Mouse (Mus musculus): ENCODE data around the gene Hmgb2. TPM values are rescaled to one million over a fixed set of nuclear protein-coding genes. Genes with fewer than 3 reads are reported as not detected.

The Hmgb2 gene
- polyA plus RNA-seq (2017; shearing (Covaris generic)) = 55.9 TPM

GRCm38 (mm10) chr8:57511316-57512118, at the start of gene Hmgb2:
TSS of gene Hmgb2 (plus strand) at chr8:57511907.

GRCm38 (mm10) chr8:57487441-57488155, 24.1 kb upstream of the Hmgb2 start, which contains the start of gene Sap30:
TSS of gene Sap30 (minus strand) at chr8:57487860.

Other genes starting within 250 kb of the Hmgb2 start
- gene Hand2, start 190.9 kb upstream of the Hmgb2 start, polyA plus RNA-seq (2017; shearing (Covaris generic)) = not detected
- gene Scrg1, start 56.0 kb upstream of the Hmgb2 start, polyA plus RNA-seq (2017; shearing (Covaris generic)) = not detected
- 12.0 TPM for gene Sap30, start 24.0 kb upstream of the Hmgb2 start, polyA plus RNA-seq (2017; shearing (Covaris generic))
- gene Galnt7, start 141.1 kb downstream of the Hmgb2 start, polyA plus RNA-seq (2017; shearing (Covaris generic)) = 46.3 TPM

Data from naive thymus-derived CD4-positive, alpha-beta T cell, adult 5 months (primary cell).